Mouse (Mus musculus): Measurements from ENCODE around the gene Nuf2. TPM values are rescaled to one million over a fixed set of nuclear protein-coding genes. Genes with fewer than 3 reads are reported as not detected.

The Nuf2 gene
- 45.4 and 52.8 TPM in 2 replicates for polyA plus RNA-seq (2014; fragmentation: Nextera tagmentation; extraction: Ambion mirVana)

DNA sequence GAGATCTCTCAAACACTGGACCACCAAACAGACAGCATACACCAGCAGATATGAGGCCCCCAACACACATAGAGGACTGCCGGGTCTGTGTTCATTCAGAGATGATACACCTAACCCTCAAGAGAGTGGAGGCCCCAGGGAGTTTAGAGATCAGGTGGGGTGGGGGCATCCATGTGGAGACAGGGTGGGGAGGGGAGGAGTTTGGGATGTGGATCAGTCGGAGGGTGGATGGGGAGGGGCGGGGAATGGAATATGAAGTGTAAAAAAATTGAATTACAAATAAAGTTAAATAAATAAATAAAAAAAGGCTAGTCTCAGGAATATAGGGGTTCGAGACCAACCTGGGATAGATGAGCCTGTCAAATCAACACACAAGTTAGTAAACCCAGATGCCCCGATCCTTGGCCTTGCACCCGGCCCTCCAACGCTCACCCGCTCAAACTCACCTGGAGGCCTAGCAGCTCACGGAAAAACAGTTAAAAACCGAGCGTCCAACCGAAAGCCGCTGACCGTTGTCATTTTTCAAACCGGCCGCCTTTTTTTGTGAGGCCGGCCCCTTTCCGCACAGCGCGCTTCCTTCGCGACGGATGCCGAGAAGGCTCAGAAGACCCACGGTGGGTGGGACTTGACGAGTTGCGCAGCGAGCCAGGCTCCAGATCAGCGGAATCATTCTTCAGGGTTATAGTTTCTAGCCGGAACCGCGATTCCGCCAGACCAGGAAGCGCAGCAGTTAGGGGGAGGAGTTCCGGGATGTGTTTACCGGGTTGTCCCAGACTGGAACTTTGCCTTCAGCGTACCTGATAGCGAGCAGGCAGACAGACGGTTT is at the start of gene Nuf2:
Gene Nuf2, minus strand, starts transcription at position 589 of the 826 bp plus-strand sequence.
- WGBS: under 1% methylated on average over 39 of the region's 39 CpGs

DNA sequence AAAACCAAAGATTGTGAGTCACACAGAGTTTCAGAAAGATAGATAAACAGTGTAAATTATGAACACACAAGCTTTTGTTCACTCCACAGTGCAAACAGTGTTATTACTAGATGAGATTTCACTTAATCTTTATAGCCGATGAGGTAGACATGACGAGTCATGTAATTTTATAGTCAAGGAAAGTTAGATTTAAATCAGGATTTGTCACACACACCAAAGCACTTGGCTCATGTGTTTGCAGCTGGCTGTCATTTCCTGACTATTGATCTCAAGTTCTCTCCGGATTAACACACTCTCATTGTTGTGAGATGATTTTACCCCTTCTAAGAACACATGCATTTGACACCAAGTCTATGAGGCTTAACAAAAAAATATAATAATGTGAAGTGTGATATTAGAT is 48.3 kb upstream of the Nuf2 start:
- WGBS: 62% methylated on average over 3 of the region's 3 CpGs
- no peaks in the 10 kb centered on the region for H3K4me1 ChIP-seq (replicated peaks; ENCODE audit: control insufficient read depth, insufficient read depth, low read length)
- no peak overlapping the region for H3K4me2 ChIP-seq (ENCODE audit: low read length)
- H3K9ac ChIP-seq (ENCODE audit: low read length): no peak overlapping the region
- H3K36me3 ChIP-seq (ENCODE audit: control insufficient read depth, insufficient read depth, low read length): no peaks in the 10 kb centered on the region
- DNase-seq (ENCODE audit: low spot score): no peak
- no peaks in the 10 kb centered on the region for H3K9me3 ChIP-seq (ENCODE audit: control insufficient read depth, low read length)
- no peak for ATAC-seq (replicated peaks; ENCODE audit: low FRiP score, low TSS enrichment, low read depth)
- no peak overlapping the region for H3K4me3 ChIP-seq (ENCODE audit: low read depth, low read length)
- H3K27me3 ChIP-seq (replicated peaks; ENCODE audit: control insufficient read depth, insufficient read depth, low read length): peaks cover 3% of the 10 kb centered on the region; the same call in 1 of the 2 replicates
- no peak overlapping the region for H3K27ac ChIP-seq (ENCODE audit: low read depth)

More for the DNA sequence above, at the start of gene Nuf2:
- DNase-seq (ENCODE audit: low spot score): peak; percentile 99
- no peaks in the 10 kb centered on the region for H3K9me3 ChIP-seq (ENCODE audit: control insufficient read depth, low read length)
- peak within 1 kb of the TSS; percentile 66 for H3K27ac ChIP-seq (ENCODE audit: low read depth)
- ATAC-seq (replicated peaks; ENCODE audit: low FRiP score, low TSS enrichment, low read depth): peak; percentile 95
- H3K4me3 ChIP-seq (ENCODE audit: low read depth, low read length): peak within 1 kb of the TSS; percentile 76
- H3K4me2 ChIP-seq (ENCODE audit: low read length): peak within 1 kb of the TSS; percentile 92
- peak within 1 kb of the TSS; percentile 74 for H3K9ac ChIP-seq (ENCODE audit: low read length)
- peaks cover 18% of the 10 kb centered on the region; the same call in 1 of the 2 replicates for H3K36me3 ChIP-seq (ENCODE audit: control insufficient read depth, insufficient read depth, low read length)
- peaks cover 6% of the 10 kb centered on the region for H3K4me1 ChIP-seq (replicated peaks; ENCODE audit: control insufficient read depth, insufficient read depth, low read length)
- H3K27me3 ChIP-seq (replicated peaks; ENCODE audit: control insufficient read depth, insufficient read depth, low read length): no peaks in the 10 kb centered on the region

DNA sequence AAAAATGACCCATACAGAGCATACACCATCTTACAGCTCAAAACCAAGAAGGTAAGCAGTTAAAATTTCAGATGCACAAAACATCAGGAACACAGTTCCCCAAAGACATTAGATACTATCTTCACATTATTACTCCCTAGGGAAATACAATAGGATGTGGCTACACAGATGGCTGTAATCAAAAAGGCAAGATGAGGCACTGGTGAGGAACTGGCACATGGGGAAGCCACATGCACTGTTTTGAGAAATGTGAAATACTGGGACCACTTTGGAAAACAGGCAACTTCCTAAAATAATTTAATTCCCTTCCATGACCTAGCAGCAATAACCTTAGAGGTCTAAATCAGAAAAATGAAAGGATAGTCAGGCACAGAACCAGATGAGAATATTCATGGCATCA is 42.9 kb upstream of the Nuf2 start:
- Histone ChIP-seq H3K4me1 (replicated peaks; ENCODE audit: control insufficient read depth, insufficient read depth, low read length) (no peaks in the 10 kb centered on the region), H3K9me3 (ENCODE audit: control insufficient read depth, low read length) (no peaks in the 10 kb centered on the region), H3K36me3 (ENCODE audit: control insufficient read depth, insufficient read depth, low read length) (no peaks in the 10 kb centered on the region), H3K27me3 (replicated peaks; ENCODE audit: control insufficient read depth, insufficient read depth, low read length) (0 out of 2 replicates have a peak, but pooled peaks cover 3% of the 10 kb centered on the region), H3K4me3 (ENCODE audit: low read depth, low read length) (no peak overlapping the region), H3K9ac (ENCODE audit: low read length) (no peak overlapping the region), H3K4me2 (ENCODE audit: low read length) (no peak overlapping the region), H3K27ac (ENCODE audit: low read depth) (no peak overlapping the region)
- ATAC-seq (replicated peaks; ENCODE audit: low FRiP score, low TSS enrichment, low read depth): no peak
- no peak for DNase-seq (ENCODE audit: low spot score)

GRCm38 (mm10) chr1:169555621-169556020 is 24.4 kb upstream of the Nuf2 start:
- WGBS: 74% methylated on average over 2 of the region's 2 CpGs
- no peak overlapping the region for H3K4me2 ChIP-seq (ENCODE audit: low read length)
- H3K36me3 ChIP-seq (ENCODE audit: control insufficient read depth, insufficient read depth, low read length): no peaks in the 10 kb centered on the region
- no peak overlapping the region for H3K27ac ChIP-seq (ENCODE audit: low read depth)
- H3K4me3 ChIP-seq (ENCODE audit: low read depth, low read length): no peak overlapping the region
- no peak overlapping the region for H3K9ac ChIP-seq (ENCODE audit: low read length)
- no peaks in the 10 kb centered on the region for H3K27me3 ChIP-seq (replicated peaks; ENCODE audit: control insufficient read depth, insufficient read depth, low read length)
- H3K9me3 ChIP-seq (ENCODE audit: control insufficient read depth, low read length): no peaks in the 10 kb centered on the region
- no peaks in the 10 kb centered on the region for H3K4me1 ChIP-seq (replicated peaks; ENCODE audit: control insufficient read depth, insufficient read depth, low read length)
- DNase-seq (ENCODE audit: low spot score) (no peak), ATAC-seq (replicated peaks; ENCODE audit: low FRiP score, low TSS enrichment, low read depth) (no peak)

- no peak overlapping the region for H3K27ac ChIP-seq (ENCODE audit: low read depth)
- WGBS: 89% methylated on average over 4 of the region's 4 CpGs
Observed at GRCm38 (mm10) chr1:169555019-169555418, 23.8 kb upstream of the Nuf2 start.

GRCm38 (mm10) chr1:169553446-169553845 is 22.2 kb upstream of the Nuf2 start:
- 76% methylated on average over 7 of the region's 7 CpGs for WGBS
- Histone ChIP-seq H3K9me3 (ENCODE audit: control insufficient read depth, low read length) (no peaks in the 10 kb centered on the region), H3K9ac (ENCODE audit: low read length) (no peak overlapping the region), H3K4me1 (replicated peaks; ENCODE audit: control insufficient read depth, insufficient read depth, low read length) (no peaks in the 10 kb centered on the region), H3K4me2 (ENCODE audit: low read length) (no peak overlapping the region), H3K36me3 (ENCODE audit: control insufficient read depth, insufficient read depth, low read length) (no peaks in the 10 kb centered on the region), H3K4me3 (ENCODE audit: low read depth, low read length) (no peak overlapping the region), H3K27me3 (replicated peaks; ENCODE audit: control insufficient read depth, insufficient read depth, low read length) (no peaks in the 10 kb centered on the region), H3K27ac (ENCODE audit: low read depth) (no peak overlapping the region)
- ATAC-seq (replicated peaks; ENCODE audit: low FRiP score, low TSS enrichment, low read depth) (no peak), DNase-seq (ENCODE audit: low spot score) (no peak)

More at GRCm38 (mm10) chr1:169555019-169555418, 23.8 kb upstream of the Nuf2 start:
- H3K36me3 ChIP-seq (ENCODE audit: control insufficient read depth, insufficient read depth, low read length): no peaks in the 10 kb centered on the region
- DNase-seq (ENCODE audit: low spot score) (no peak), ATAC-seq (replicated peaks; ENCODE audit: low FRiP score, low TSS enrichment, low read depth) (no peak)
- H3K9ac ChIP-seq (ENCODE audit: low read length): no peak overlapping the region
- H3K4me1 ChIP-seq (replicated peaks; ENCODE audit: control insufficient read depth, insufficient read depth, low read length): no peaks in the 10 kb centered on the region
- no peak overlapping the region for H3K4me2 ChIP-seq (ENCODE audit: low read length)
- no peak overlapping the region for H3K4me3 ChIP-seq (ENCODE audit: low read depth, low read length)
- no peaks in the 10 kb centered on the region for H3K27me3 ChIP-seq (replicated peaks; ENCODE audit: control insufficient read depth, insufficient read depth, low read length)
- H3K9me3 ChIP-seq (ENCODE audit: control insufficient read depth, low read length): no peaks in the 10 kb centered on the region

DNA sequence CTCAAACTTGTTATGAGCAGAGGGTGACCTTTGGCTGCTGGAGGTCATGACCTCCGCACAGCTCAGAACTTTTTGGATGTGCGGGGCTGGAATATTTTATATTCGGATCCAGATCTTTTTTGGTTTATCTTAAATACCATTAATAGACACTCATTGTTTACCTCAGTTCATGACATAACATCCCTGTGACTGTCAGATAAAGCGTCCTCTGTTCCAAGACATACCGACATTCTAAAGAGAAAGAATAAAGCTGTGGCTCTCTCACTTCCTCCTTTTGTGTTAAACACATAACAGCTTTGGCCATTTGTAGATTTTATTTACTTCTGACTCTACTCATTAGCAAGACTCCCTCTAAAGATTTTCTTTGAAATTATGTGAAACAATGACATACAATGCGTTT is 9.2 kb upstream of the Nuf2 start:
- DNase-seq (ENCODE audit: low spot score): no peak
- WGBS: 64% methylated on average over 6 of the region's 6 CpGs
- no peak overlapping the region for H3K27ac ChIP-seq (ENCODE audit: low read depth)

GRCm38 (mm10) chr1:169531702-169532535 is 655 bp upstream of the Nuf2 start:
- peak; percentile 85 for DNase-seq (ENCODE audit: low spot score)
- peak; percentile 73 for ATAC-seq (replicated peaks; ENCODE audit: low FRiP score, low TSS enrichment, low read depth)

More for the DNA sequence above, 9.2 kb upstream of the Nuf2 start:
- H3K27me3 ChIP-seq (replicated peaks; ENCODE audit: control insufficient read depth, insufficient read depth, low read length): no peaks in the 10 kb centered on the region
- H3K4me2 ChIP-seq (ENCODE audit: low read length): no peak overlapping the region
- no peaks in the 10 kb centered on the region for H3K9me3 ChIP-seq (ENCODE audit: control insufficient read depth, low read length)
- H3K9ac ChIP-seq (ENCODE audit: low read length): no peak overlapping the region
- no peak for ATAC-seq (replicated peaks; ENCODE audit: low FRiP score, low TSS enrichment, low read depth)
- no peaks in the 10 kb centered on the region for H3K4me1 ChIP-seq (replicated peaks; ENCODE audit: control insufficient read depth, insufficient read depth, low read length)
- no peak overlapping the region for H3K4me3 ChIP-seq (ENCODE audit: low read depth, low read length)
- no peaks in the 10 kb centered on the region for H3K36me3 ChIP-seq (ENCODE audit: control insufficient read depth, insufficient read depth, low read length)

More at GRCm38 (mm10) chr1:169531702-169532535, 655 bp upstream of the Nuf2 start:
- peak overlapping the region; percentile 92 for H3K4me2 ChIP-seq (ENCODE audit: low read length)
- H3K4me3 ChIP-seq (ENCODE audit: low read depth, low read length): peak overlapping the region; percentile 76
- 8% methylated on average over 11 of the region's 11 CpGs for WGBS
- H3K9ac ChIP-seq (ENCODE audit: low read length): peak overlapping the region; percentile 46
- H3K27me3 ChIP-seq (replicated peaks; ENCODE audit: control insufficient read depth, insufficient read depth, low read length): no peaks in the 10 kb centered on the region
- H3K9me3 ChIP-seq (ENCODE audit: control insufficient read depth, low read length): no peaks in the 10 kb centered on the region
- H3K4me1 ChIP-seq (replicated peaks; ENCODE audit: control insufficient read depth, insufficient read depth, low read length): peaks cover 6% of the 10 kb centered on the region
- H3K36me3 ChIP-seq (ENCODE audit: control insufficient read depth, insufficient read depth, low read length): peaks cover 17% of the 10 kb centered on the region; the same call in 1 of the 2 replicates
- H3K27ac ChIP-seq (ENCODE audit: low read depth): peak overlapping the region; percentile 66

Data from intestine, embryonic 14.5 days (tissue).